Mouse (Mus musculus): ENCODE results near the gene Pi4ka. TPM values are rescaled to one million over a fixed set of nuclear protein-coding genes. Genes with fewer than 3 reads are reported as not detected.

Pi4ka gene
- total RNA-seq, 1 experiment: 42.5 TPM

DNA sequence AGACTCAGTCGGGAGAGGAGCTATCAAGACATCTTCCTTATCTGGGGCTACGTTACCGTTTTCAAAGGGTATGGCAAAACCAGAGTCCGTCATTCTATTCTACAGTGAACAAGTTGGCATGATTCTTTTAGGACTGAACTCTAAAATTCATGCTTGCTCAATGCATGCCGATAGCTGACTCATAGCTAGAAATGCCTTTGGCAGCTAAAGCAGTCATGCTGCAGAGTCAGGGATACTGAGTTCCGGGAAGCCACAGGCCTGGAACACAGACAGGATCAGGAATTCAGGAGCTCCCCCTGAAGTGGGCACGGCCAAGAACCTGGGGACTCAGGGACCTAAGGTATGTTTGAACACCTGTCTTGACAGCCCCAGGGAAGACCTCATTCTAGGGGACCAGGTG lies 89.6 kb downstream of the Pi4ka start:
- Histone ChIP-seq H3K4me1 (ENCODE audit: control insufficient read depth in 2 of 2, insufficient read depth in 2 of 2, low read length in 2 of 2, poor library complexity in 1 of 2) (no peaks in the 10 kb centered on the region), H3K27ac (ENCODE audit: insufficient read depth, low read depth, low read length, poor library complexity, severe bottlenecking) (no peak overlapping the region), H3K9ac (ENCODE audit: insufficient read depth, low read depth, low read length, poor library complexity, severe bottlenecking) (no peak overlapping the region), H3K4me3 (ENCODE audit: insufficient read depth in 1 of 2, low read depth in 1 of 2, low read length in 2 of 2, poor library complexity in 1 of 2, severe bottlenecking in 1 of 2) (no peak overlapping the region), H3K36me3 (ENCODE audit: control insufficient read depth, insufficient read depth, low read length, poor library complexity, severe bottlenecking) (peaks cover 19% of the 10 kb centered on the region), H3K9me3 (ENCODE audit: control insufficient read depth, insufficient read depth, low read depth, low read length) (no peaks in the 10 kb centered on the region)
- DNase-seq (ENCODE audit: low read depth, low spot score): no peak
- no peak for TF ChIP-seq ZC3H11A (IDR thresholded peaks at IDR 0.05; ENCODE audit: borderline replicate concordance, low read depth, low read length)
- in situ Hi-C loops (cut with MboI; ENCODE audit: low sequenced_read_pairs in 2 of 2, unreplicated experiment in 2 of 2): no loop called here

- Histone ChIP-seq H3K27ac (ENCODE audit: insufficient read depth, low read depth, low read length, poor library complexity, severe bottlenecking) (no peak overlapping the region), H3K4me1 (ENCODE audit: control insufficient read depth in 2 of 2, insufficient read depth in 2 of 2, low read length in 2 of 2, poor library complexity in 1 of 2) (no peaks in the 10 kb centered on the region), H3K9ac (ENCODE audit: insufficient read depth, low read depth, low read length, poor library complexity, severe bottlenecking) (no peak overlapping the region), H3K9me3 (ENCODE audit: control insufficient read depth, insufficient read depth, low read depth, low read length) (no peaks in the 10 kb centered on the region), H3K4me3 (ENCODE audit: insufficient read depth in 1 of 2, low read depth in 1 of 2, low read length in 2 of 2, poor library complexity in 1 of 2, severe bottlenecking in 1 of 2) (no peak overlapping the region), H3K36me3 (ENCODE audit: control insufficient read depth, insufficient read depth, low read length, poor library complexity, severe bottlenecking) (peaks cover 22% of the 10 kb centered on the region)
- no peak for DNase-seq (ENCODE audit: low read depth, low spot score)
- in situ Hi-C loops (cut with MboI; ENCODE audit: low sequenced_read_pairs in 2 of 2, unreplicated experiment in 2 of 2): no loop called here
- no peak for TF ChIP-seq ZNF384 (IDR thresholded peaks at IDR 0.05; ENCODE audit: low read depth, low read length)
- TF ChIP-seq CHD2 (IDR thresholded peaks at IDR 0.05; ENCODE audit: low read depth, low read length): no peak
- no peak for TF ChIP-seq MAFK (IDR thresholded peaks at IDR 0.05; ENCODE audit: insufficient read depth, low read depth, low read length)
- no peak for TF ChIP-seq ZC3H11A (IDR thresholded peaks at IDR 0.05; ENCODE audit: borderline replicate concordance, low read depth, low read length)
- TF ChIP-seq HCFC1 (IDR thresholded peaks at IDR 0.05; ENCODE audit: borderline replicate concordance, insufficient read depth, low read length): no peak
Measured at GRCm38 (mm10) chr16:17312531-17312930, 93.6 kb downstream of the Pi4ka start.

DNA sequence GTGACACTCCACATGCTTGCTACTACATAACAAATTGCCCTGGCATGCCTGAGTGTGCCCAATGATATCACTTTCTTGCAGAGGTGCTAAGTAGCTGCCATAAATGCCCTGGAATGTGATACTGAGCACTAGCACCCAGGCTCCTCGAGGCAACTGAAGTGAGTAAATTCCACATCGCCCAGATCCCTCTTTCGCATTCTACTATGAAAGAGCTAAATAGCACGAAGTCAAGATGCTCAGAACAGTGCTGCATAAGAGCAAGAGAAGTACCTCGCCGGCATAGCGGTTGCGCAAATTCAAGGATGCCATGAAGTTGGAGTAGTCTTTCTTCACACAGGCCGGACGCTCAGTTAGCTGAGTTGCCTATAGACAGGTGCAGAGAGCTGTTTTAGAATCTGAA lies 97.1 kb downstream of the Pi4ka start:
- H3K36me3 ChIP-seq (ENCODE audit: control insufficient read depth, insufficient read depth, low read length, poor library complexity, severe bottlenecking): peaks cover 18% of the 10 kb centered on the region
- in situ Hi-C loops (cut with MboI; ENCODE audit: low sequenced_read_pairs in 2 of 2, unreplicated experiment in 2 of 2): no loop called here
- H3K4me3 ChIP-seq (ENCODE audit: insufficient read depth in 1 of 2, low read depth in 1 of 2, low read length in 2 of 2, poor library complexity in 1 of 2, severe bottlenecking in 1 of 2): no peak overlapping the region
- TF ChIP-seq ZNF384 (IDR thresholded peaks at IDR 0.05; ENCODE audit: low read depth, low read length) (no peak), MAFK (IDR thresholded peaks at IDR 0.05; ENCODE audit: insufficient read depth, low read depth, low read length) (no peak), ZC3H11A (IDR thresholded peaks at IDR 0.05; ENCODE audit: borderline replicate concordance, low read depth, low read length) (no peak), HCFC1 (IDR thresholded peaks at IDR 0.05; ENCODE audit: borderline replicate concordance, insufficient read depth, low read length) (no peak)
- H3K9ac ChIP-seq (ENCODE audit: insufficient read depth, low read depth, low read length, poor library complexity, severe bottlenecking): no peak overlapping the region
- no peaks in the 10 kb centered on the region for H3K4me1 ChIP-seq (ENCODE audit: control insufficient read depth in 2 of 2, insufficient read depth in 2 of 2, low read length in 2 of 2, poor library complexity in 1 of 2)
- no peak overlapping the region for H3K27ac ChIP-seq (ENCODE audit: insufficient read depth, low read depth, low read length, poor library complexity, severe bottlenecking)
- DNase-seq (ENCODE audit: low read depth, low spot score): no peak
- no peaks in the 10 kb centered on the region for H3K9me3 ChIP-seq (ENCODE audit: control insufficient read depth, insufficient read depth, low read depth, low read length)

- H3K9ac ChIP-seq (ENCODE audit: insufficient read depth, low read depth, low read length, poor library complexity, severe bottlenecking): no peak overlapping the region
- no peak overlapping the region for H3K27ac ChIP-seq (ENCODE audit: insufficient read depth, low read depth, low read length, poor library complexity, severe bottlenecking)
- no peak for DNase-seq (ENCODE audit: low read depth, low spot score)
- H3K4me3 ChIP-seq (ENCODE audit: insufficient read depth in 1 of 2, low read depth in 1 of 2, low read length in 2 of 2, poor library complexity in 1 of 2, severe bottlenecking in 1 of 2): no peak overlapping the region
- H3K9me3 ChIP-seq (ENCODE audit: control insufficient read depth, insufficient read depth, low read depth, low read length): no peaks in the 10 kb centered on the region
- H3K36me3 ChIP-seq (ENCODE audit: control insufficient read depth, insufficient read depth, low read length, poor library complexity, severe bottlenecking): peaks cover 23% of the 10 kb centered on the region
- no peaks in the 10 kb centered on the region for H3K4me1 ChIP-seq (ENCODE audit: control insufficient read depth in 2 of 2, insufficient read depth in 2 of 2, low read length in 2 of 2, poor library complexity in 1 of 2)
- in situ Hi-C loops (cut with MboI; ENCODE audit: low sequenced_read_pairs in 2 of 2, unreplicated experiment in 2 of 2): no loop called here
- TF ChIP-seq HCFC1 (IDR thresholded peaks at IDR 0.05; ENCODE audit: borderline replicate concordance, insufficient read depth, low read length) (no peak), ZC3H11A (IDR thresholded peaks at IDR 0.05; ENCODE audit: borderline replicate concordance, low read depth, low read length) (no peak), ZNF384 (IDR thresholded peaks at IDR 0.05; ENCODE audit: low read depth, low read length) (no peak), MAFK (IDR thresholded peaks at IDR 0.05; ENCODE audit: insufficient read depth, low read depth, low read length) (no peak), CHD2 (IDR thresholded peaks at IDR 0.05; ENCODE audit: low read depth, low read length) (no peak)
Measured at GRCm38 (mm10) chr16:17307461-17307860, 98.7 kb downstream of the Pi4ka start.

DNA sequence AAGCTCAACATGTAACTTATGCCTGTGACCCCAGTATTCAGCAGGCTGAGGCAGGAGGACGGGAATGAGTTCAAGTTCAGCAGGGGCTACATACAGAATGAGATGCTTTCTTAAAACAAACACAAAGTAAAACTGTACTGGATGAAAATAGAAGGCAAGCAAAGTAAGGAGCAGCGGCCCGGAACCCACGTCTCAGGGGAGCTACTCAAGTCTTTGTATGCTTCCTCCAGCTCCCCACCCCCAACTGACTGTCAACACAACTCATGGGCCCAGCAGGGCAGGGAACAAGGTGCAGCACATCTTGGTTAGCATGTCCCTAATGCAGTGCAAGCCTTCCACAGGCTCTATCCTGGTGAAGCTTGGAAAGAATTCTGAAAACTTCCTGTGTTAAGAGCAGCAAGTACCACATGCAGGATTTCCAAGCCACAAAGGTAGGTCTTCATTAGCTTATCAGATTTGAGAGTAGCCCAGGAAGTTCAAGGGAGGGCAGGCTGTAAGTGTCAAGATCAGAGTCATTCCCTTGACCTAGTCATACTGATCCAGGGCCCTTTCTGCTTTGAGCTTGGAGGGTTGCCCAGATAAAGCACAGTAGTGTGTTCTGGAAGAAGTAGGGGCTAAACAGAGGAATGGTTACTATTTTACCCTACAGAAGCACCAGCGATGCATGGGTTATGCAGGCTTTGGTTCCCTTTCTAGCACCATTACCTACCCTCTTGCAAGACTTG lies 102.4 kb downstream of the Pi4ka start:
- Histone ChIP-seq H3K27ac (ENCODE audit: insufficient read depth, low read depth, low read length, poor library complexity, severe bottlenecking) (no peak overlapping the region), H3K9me3 (ENCODE audit: control insufficient read depth, insufficient read depth, low read depth, low read length) (no peaks in the 10 kb centered on the region), H3K4me1 (ENCODE audit: control insufficient read depth in 2 of 2, insufficient read depth in 2 of 2, low read length in 2 of 2, poor library complexity in 1 of 2) (no peaks in the 10 kb centered on the region), H3K4me3 (ENCODE audit: insufficient read depth in 1 of 2, low read depth in 1 of 2, low read length in 2 of 2, poor library complexity in 1 of 2, severe bottlenecking in 1 of 2) (no peak overlapping the region), H3K36me3 (ENCODE audit: control insufficient read depth, insufficient read depth, low read length, poor library complexity, severe bottlenecking) (peaks cover 18% of the 10 kb centered on the region), H3K9ac (ENCODE audit: insufficient read depth, low read depth, low read length, poor library complexity, severe bottlenecking) (no peak overlapping the region)
- TF ChIP-seq MAFK (IDR thresholded peaks at IDR 0.05; ENCODE audit: insufficient read depth, low read depth, low read length) (no peak), CHD2 (IDR thresholded peaks at IDR 0.05; ENCODE audit: low read depth, low read length) (no peak), ZNF384 (IDR thresholded peaks at IDR 0.05; ENCODE audit: low read depth, low read length) (no peak), ZC3H11A (IDR thresholded peaks at IDR 0.05; ENCODE audit: borderline replicate concordance, low read depth, low read length) (no peak), HCFC1 (IDR thresholded peaks at IDR 0.05; ENCODE audit: borderline replicate concordance, insufficient read depth, low read length) (no peak)
- in situ Hi-C loops (cut with MboI; ENCODE audit: low sequenced_read_pairs in 2 of 2, unreplicated experiment in 2 of 2): no loop called here
- DNase-seq (ENCODE audit: low read depth, low spot score): no peak
